Mouse (Mus musculus): ENCODE measurements at regions not wholly inside any gene's neighbourhood (a gene's known extent, or its start where the extent isn't known, plus 50 kb on each side); places are given as distances from the start of the nearest gene placed in this dataset.

- H3K36me3 ChIP-seq = no peaks in the 10 kb centered on the region
- no peak for DNase-seq (ENCODE audit: low spot score)
- H3K4me3 ChIP-seq = no peak overlapping the region
- peaks cover 18% of the 10 kb centered on the region for H3K4me1 ChIP-seq
- H3K27ac ChIP-seq = 0 out of 2 replicates have a peak overlapping the region, but pooled peaks have one; percentile 12
- H3K9me3 ChIP-seq (replicated peaks) = no peaks in the 10 kb centered on the region
- WGBS = 19% methylated on average over 13 of the region's 13 CpGs
- H3K27me3 ChIP-seq (ENCODE audit: low read depth, poor library complexity, severe bottlenecking) = peaks cover 52% of the 10 kb centered on the region
Measured at GRCm38 (mm10) chr5:120034499-120035077, 81.7 kb upstream of the Rbm19 start.

GRCm38 (mm10) chr5:120035251-120035650 is 81.0 kb upstream of the Rbm19 start:
- H3K36me3 ChIP-seq = no peaks in the 10 kb centered on the region
- H3K27ac ChIP-seq = no peak overlapping the region
- WGBS = 89% methylated on average over 3 of the region's 3 CpGs
- no peaks in the 10 kb centered on the region for H3K9me3 ChIP-seq (replicated peaks)
- no peak for DNase-seq (ENCODE audit: low spot score)
- H3K4me3 ChIP-seq = no peak overlapping the region
- peaks cover 45% of the 10 kb centered on the region for H3K27me3 ChIP-seq (ENCODE audit: low read depth, poor library complexity, severe bottlenecking)
- peaks cover 18% of the 10 kb centered on the region for H3K4me1 ChIP-seq

GRCm38 (mm10) chr5:120037806-120038205 is 78.5 kb upstream of the Rbm19 start:
- Histone ChIP-seq H3K4me3 (no peak overlapping the region), H3K27ac (no peak overlapping the region), H3K4me1 (peaks cover 7% of the 10 kb centered on the region), H3K27me3 (ENCODE audit: low read depth, poor library complexity, severe bottlenecking) (peaks cover 33% of the 10 kb centered on the region), H3K9me3 (replicated peaks) (no peaks in the 10 kb centered on the region), H3K36me3 (no peaks in the 10 kb centered on the region)
- 97% methylated on average over 3 of the region's 3 CpGs for WGBS
- DNase-seq (ENCODE audit: low spot score) = no peak

- DNase-seq (ENCODE audit: low spot score) = no peak
- Histone ChIP-seq H3K27me3 (ENCODE audit: low read depth, poor library complexity, severe bottlenecking) (no peaks in the 10 kb centered on the region), H3K9me3 (replicated peaks) (no peaks in the 10 kb centered on the region), H3K4me3 (no peak overlapping the region), H3K27ac (no peak overlapping the region), H3K4me1 (no peaks in the 10 kb centered on the region), H3K36me3 (no peaks in the 10 kb centered on the region)
- WGBS = 73% methylated on average over 4 of the region's 4 CpGs
Measured at GRCm38 (mm10) chr5:120043786-120044185, 72.5 kb upstream of the Rbm19 start.

- no peak overlapping the region for H3K4me3 ChIP-seq
- no peaks in the 10 kb centered on the region for H3K4me1 ChIP-seq
- no peak overlapping the region for H3K27ac ChIP-seq
- no peaks in the 10 kb centered on the region for H3K27me3 ChIP-seq (ENCODE audit: low read depth, poor library complexity, severe bottlenecking)
- WGBS = 88% methylated on average over 7 of the region's 7 CpGs
- no peaks in the 10 kb centered on the region for H3K9me3 ChIP-seq (replicated peaks)
- no peak for DNase-seq (ENCODE audit: low spot score)
- H3K36me3 ChIP-seq = no peaks in the 10 kb centered on the region
Measured at GRCm38 (mm10) chr5:120049063-120049781, 67.0 kb upstream of the Rbm19 start.

- 89% methylated on average over 8 of the region's 8 CpGs for WGBS
- no peak overlapping the region for H3K4me3 ChIP-seq
- no peaks in the 10 kb centered on the region for H3K27me3 ChIP-seq (ENCODE audit: low read depth, poor library complexity, severe bottlenecking)
Measured at GRCm38 (mm10) chr5:120050728-120051436, 65.4 kb upstream of the Rbm19 start.

GRCm38 (mm10) chr5:120054498-120055167 is 61.6 kb upstream of the Rbm19 start:
- no peaks in the 10 kb centered on the region for H3K27me3 ChIP-seq (ENCODE audit: low read depth, poor library complexity, severe bottlenecking)

More at GRCm38 (mm10) chr5:120050728-120051436, 65.4 kb upstream of the Rbm19 start:
- H3K36me3 ChIP-seq = no peaks in the 10 kb centered on the region
- H3K27ac ChIP-seq = no peak overlapping the region
- peaks cover 6% of the 10 kb centered on the region; the same call in 1 of the 2 replicates for H3K4me1 ChIP-seq
- no peaks in the 10 kb centered on the region for H3K9me3 ChIP-seq (replicated peaks)
- DNase-seq (ENCODE audit: low spot score) = no peak

More at GRCm38 (mm10) chr5:120054498-120055167, 61.6 kb upstream of the Rbm19 start:
- WGBS = 35% methylated on average over 5 of the region's 5 CpGs
- Histone ChIP-seq H3K36me3 (no peaks in the 10 kb centered on the region), H3K27ac (no peak overlapping the region), H3K4me3 (no peak overlapping the region), H3K4me1 (peaks cover 6% of the 10 kb centered on the region; the same call in 1 of the 2 replicates), H3K9me3 (replicated peaks) (no peaks in the 10 kb centered on the region)
- no peak for DNase-seq (ENCODE audit: low spot score)
